Mouse (Mus musculus): ENCODE results near the gene Hnrnph1.

Hnrnph1 gene

DNA sequence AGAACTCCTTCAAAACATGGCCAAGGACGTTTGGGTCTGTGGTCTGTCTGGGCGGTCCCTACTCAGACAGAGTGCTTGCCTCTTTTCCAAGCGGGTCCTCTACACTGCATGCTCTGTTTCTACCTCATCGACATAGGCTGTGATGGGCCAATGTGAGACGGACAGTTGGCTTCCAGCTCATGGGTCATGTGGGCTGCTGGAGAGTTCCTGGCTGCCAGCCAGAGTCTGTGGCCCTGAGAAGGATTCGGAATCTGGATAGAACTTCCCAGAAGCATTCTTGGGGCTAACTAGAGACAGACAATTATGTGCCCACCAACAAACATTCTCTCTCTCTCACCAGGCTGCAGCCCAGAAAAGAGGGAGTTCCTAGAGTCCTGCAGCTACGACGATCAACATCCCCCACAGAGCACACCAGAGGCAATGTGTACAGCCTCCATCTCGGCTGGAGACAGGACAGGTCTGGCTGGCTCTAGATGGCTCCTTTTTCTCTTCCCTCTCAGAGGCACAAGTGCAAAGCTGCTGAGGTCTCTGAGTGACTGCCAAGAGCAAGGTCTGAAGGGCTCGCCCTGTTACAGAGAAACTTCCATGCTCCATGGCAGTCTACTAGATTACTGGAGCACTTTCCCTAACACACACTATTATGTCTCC, 26.7 kb downstream of the Hnrnph1 start:
- no peak for DNase-seq (ENCODE audit: extremely low spot score, low spot score)

DNA sequence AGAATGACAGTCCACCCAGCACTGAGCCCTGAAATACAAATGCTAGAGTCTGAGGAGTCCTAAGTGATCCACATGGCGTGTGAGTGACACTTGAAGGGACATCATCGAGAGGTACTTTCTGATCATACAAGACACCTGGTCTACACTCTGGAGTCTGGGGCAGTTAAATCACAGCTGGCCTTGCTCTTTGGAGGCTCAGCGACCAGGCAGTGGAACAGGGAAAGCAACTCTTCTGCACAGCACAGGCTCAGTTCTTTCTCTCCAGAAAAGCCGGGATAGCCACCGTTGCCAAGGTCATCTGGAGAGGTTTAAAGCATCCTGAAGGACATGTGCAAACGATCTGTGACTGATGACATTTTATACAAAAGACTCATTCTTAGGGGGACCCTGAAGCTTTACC, 30.4 kb downstream of the Hnrnph1 start:
- DNase-seq (ENCODE audit: extremely low spot score, low spot score), result no peak

DNA sequence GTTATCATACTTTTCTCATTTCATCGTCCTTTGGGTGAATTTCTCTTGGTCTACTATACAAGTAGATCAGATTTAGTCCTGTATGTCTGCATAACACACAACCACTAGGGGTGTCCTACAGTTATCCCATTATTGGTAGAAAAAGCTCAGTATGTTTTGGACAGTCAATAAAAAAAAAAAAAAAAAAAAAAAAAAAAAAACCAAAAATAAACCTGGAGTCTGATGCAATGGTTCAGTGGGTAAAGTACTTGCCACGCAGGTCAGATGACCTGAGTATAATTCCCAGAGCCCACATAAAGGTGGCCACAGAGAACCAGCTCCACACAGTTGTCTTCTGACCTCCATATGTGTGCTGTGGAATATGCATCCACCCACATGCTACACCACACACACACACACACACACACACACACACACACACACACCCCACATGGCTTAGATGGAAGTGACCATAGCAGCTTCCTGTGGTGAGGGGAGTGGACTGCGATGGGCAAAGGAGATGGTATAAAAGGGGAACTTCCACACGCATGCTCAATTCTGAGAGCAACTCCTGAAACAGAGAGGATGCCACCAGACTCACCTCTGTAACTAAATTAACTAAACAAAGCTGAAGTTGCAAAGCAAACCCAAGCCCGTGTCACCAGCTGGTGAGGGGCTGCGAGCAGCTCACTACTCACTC, 38.9 kb downstream of the Hnrnph1 start:
- DNase-seq (ENCODE audit: extremely low spot score, low spot score), result no peak

DNA sequence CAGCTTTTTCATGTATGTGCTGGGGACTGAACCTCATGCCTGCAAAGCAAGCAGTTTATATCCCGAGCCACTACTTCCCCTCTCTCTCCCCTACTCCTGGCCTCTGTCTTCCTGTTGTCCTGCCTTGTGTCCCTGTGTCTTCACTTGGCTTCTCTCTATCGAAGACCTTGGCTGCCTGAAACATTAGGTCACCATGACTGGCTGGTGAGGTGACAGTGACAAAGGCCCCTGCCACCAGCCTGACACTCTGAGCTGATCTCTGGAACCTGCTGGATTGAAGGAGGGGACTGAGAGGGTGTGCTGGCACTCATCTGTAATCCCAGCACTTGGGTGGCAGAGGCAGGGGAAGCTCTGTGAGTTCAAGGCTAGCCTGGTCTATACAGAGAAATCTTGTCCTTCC, 41.1 kb downstream of the Hnrnph1 start:
- DNase-seq (ENCODE audit: extremely low spot score, low spot score), result no peak

DNA sequence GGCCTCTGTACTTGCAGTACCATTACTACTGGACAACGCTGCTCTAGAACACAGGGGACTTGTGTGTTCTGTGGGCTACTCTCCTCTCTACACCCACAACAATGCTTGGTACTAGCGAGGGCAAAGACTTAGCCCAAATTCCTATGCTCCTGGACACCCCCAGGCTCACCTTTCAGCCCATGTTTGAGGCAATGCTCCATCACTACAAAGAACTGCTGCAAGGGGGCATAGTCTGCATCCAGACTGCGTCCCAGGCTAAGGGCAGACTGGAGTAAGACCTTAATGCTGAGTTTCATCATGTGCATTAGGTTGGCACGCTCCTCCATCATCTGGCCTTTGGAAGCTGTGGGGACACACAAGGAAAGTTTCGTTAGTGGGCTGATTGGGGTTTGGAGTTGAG, 44.7 kb downstream of the Hnrnph1 start:
- DNase-seq (ENCODE audit: extremely low spot score, low spot score), result no peak

DNA sequence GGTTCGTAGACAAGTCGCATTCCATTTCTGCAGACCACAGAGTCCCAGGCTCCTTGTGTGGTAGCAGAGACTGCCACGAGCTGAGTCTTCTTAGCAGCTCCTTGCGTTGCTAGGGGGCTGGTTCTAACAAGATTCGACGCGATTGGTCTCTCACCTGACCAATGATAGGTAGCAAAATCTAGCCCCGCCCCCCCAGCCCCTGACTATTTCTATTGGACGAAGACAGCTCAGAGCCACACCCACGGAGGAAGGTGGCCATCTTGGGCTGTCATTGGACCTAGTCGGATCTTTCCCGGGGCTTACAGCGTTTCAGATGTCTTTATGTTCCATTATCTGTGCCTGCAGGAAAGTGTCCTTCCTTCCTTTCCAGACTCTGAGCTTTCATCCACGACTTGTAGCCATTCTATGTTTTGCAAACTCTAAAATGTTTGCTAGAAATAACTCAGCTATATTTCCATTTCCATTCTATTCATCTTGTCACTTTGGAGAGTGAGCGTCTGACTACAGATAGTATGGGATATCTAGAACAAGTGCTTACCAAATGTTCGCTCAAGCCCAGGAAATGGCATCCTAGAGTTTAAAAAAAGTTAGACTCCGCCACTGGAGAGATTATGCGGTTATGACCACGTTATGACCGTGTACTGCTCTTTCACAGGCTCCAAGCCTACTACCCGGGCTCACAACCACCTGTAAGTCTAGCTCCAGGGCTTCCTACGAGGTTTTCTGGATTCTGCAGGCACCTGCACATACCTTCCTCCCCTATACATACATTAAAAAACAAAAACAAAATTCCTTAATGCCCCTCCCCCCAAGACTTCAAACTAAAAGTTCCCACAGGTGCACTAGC, 45.4 kb downstream of the Hnrnph1 start:
- peak; percentile 92 for DNase-seq (ENCODE audit: extremely low spot score, low spot score)

DNA sequence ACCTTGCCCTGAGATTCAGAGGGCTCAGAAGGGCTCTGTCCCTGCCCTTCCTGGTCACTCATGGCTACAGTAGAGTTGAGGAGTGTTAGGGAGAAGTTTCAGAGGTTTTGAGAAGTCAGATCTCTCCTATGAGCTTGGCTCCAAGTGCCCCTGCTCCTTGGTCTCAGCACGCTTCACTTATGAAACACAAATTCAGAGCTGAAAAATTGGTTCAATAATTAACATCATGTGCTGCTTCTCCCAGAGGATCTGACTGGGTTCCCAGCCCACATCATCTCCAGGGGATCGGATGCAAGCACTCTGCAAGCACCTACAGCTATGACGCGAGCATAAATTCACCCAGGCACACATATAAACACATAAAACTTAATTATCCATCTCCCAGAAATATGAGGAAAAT, 49.3 kb downstream of the Hnrnph1 start:
- DNase-seq (ENCODE audit: extremely low spot score, low spot score), result no peak

DNA sequence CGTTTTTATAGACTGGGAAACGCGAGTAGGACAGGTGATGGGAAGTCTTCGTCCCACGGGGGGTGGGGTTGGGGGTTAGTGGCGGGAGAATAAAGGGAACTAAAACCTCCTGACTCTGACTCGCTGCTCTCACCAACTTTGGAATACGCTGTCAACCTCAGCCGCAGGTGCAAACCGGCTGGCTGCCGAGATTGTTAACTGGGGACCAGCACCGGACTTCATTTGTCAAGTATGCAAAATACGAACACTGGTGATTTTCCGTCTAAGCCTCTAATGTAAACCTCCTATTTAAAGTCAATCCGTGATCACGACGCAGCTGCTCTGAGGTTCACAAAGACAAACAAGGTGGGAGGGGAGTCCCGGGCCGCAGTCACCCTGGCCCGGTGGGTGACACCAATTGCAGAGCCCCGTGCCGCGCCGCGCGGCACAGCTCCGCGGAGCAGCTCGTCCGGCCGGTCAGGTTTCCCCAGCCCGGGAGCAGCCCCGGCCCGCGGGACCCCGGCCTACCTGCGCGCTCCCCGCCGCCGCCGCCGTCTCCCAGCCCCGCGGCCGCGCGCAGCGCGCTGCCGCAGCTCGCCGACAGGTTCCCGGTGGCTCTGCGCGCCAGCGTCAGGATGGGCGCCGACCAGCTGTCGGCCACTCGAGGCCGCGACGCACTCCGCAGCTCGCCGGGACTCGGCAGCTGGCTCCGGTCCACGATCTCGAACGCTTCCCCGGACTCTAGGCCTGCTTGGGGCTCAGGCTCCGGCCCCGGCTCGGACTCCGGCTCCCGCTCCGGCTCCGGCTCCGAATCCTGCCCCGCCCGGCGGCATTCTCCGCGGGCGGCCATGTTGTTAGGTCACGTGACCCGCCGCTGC, 53.7 kb downstream of the Hnrnph1 start, which contains the start of gene Rufy1:
TSS of gene Rufy1 (minus strand) at position 849 of the 857 bp plus-strand sequence.
- DNase-seq (ENCODE audit: extremely low spot score, low spot score), result peak; percentile 91

DNA sequence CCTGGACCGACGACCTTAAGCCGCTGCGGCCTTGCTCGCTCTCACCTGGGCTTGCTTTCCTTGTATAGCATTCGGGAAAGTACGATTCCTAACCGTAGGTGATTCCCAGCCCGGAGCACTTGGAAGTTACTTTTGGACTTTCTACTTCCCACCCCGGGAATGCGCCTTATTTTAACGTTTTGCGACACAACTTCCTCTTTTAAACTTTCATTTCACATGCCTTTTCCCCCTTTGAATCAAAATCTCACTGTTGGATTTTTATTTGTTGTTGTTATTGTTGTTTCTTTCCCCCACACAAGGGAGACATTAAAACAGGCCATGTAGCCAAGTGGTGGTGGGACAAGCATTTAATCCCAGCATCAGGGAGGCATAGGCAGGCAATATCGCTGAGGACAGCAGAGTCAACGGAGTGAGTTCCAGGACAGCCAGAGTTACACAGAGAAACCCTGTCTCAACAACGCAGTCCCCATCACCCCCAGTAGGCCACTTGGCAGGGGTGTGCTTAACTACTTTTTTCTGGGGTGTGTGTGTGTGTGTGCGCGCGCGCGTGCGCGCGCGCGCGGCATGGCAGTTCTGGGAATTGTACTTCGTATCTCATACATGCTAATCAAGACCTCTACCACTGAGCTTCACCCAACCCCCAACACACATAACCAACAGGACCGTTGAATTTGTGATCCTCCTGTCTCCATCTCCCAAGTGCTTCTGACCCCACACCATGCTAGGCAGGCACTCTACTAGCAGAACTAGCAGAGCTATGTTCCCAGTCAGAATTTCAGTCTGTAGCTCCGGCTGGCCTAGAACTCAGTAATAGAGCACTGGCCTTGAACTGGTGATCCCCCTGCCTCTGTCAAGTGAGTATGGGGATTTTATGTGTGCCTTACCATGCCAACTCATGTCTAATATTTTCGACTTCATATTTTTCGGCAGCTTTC, 54.6 kb downstream of the Hnrnph1 start:
- no peak for DNase-seq (ENCODE audit: extremely low spot score, low spot score)

DNA sequence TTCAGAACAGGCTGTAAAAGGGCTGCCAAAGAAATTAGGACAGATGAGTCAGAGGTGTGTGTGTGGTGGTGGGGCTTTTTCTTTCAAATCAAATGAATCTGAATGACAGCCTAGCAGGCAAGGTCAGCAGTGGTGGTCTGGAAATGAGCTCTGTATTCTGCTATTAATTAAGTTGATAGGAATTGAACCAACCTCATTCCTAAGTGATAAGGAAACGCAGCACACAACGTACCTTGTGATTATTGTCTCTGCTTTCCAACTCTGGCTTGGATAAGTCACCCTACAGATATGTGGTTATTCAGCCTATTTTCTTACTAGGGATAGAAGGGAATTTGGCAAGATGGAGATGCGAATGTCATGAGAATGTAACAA, 55.3 kb downstream of the Hnrnph1 start:
- no peak for DNase-seq (ENCODE audit: extremely low spot score, low spot score)

DNA sequence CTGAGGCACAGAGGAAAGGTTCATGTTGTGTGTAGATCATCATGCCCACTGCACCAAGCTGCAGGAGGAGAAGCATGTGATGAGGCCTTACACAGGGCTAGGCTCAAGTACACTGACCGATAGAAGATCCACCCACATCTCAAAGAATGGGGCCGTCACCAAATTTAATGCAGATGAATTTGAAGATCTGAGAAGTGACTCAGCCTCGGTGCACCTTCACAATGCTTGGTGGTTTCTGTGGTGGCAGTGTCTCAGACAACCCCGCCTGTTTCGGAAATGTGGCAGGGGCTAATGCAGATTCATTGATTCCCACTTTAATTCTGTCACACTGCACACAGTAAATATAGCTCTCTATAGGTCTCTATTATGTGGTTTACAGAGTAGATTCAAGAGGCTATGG, 56.1 kb downstream of the Hnrnph1 start:
- no peak for DNase-seq (ENCODE audit: extremely low spot score, low spot score)
